Mouse (Mus musculus) midbrain, embryonic 10.5 days (tissue): ENCODE measurements around the gene Slc25a19. TPM values are rescaled to one million over a fixed set of nuclear protein-coding genes. Genes with fewer than 3 reads are reported as not detected.
A peak's percentile ranks its signal among the peaks of the same experiment; 100 is the strongest.

ENCODE experiments used
- DNase-seq: peaks from one replicate; pipeline ENCODE4 v3.0.0-alpha.2; 2017; ENCODE audit warnings: low spot score
- H3K27ac ChIP-seq: fragments of 300-500 bp; sonication (generic); replicated peaks from 2 replicates; pipeline ENCODE4 v1.5.1; 2016; ENCODE audit warnings: mild to moderate bottlenecking
- H3K27me3 ChIP-seq: fragments of 300-500 bp; sonication (generic); 2 replicates; pipeline ENCODE4 v1.6.1; 2016; ENCODE audit warnings: low read depth, mild to moderate bottlenecking; ENCODE audit not compliant: poor library complexity, severe bottlenecking
- H3K36me3 ChIP-seq: fragments of 300-500 bp; sonication (generic); 2 replicates; pipeline ENCODE4 v1.6.1; 2016; ENCODE audit warnings: mild to moderate bottlenecking, moderate library complexity
- H3K4me1 ChIP-seq: fragments of 300-500 bp; sonication (generic); 2 replicates; pipeline ENCODE4 v1.6.1; 2016
- H3K4me3 ChIP-seq: fragments of 300-500 bp; sonication (generic); 2 replicates; pipeline ENCODE4 v1.5.1; 2016; ENCODE audit warnings: mild to moderate bottlenecking, moderate library complexity
- H3K9me3 ChIP-seq: fragments of 300-500 bp; sonication (generic); replicated peaks from 2 replicates; pipeline ENCODE4 v1.6.1; 2016; ENCODE audit warnings: mild to moderate bottlenecking
- WGBS: fragments of 180-500 bp; shearing (Covaris S2); methylation state at CpG from one replicate; pipeline ENCODE4 v1.1.7; 2016; 5-methylcytosine and 5-hydroxymethylcytosine counted together
- polyA plus RNA-seq: library from polyadenylated mRNA; unstranded; fragments of >200 nt; fragmentation: Nextera tagmentation; extraction: Ambion mirVana; gene quantifications from 2 replicates; pipeline ENCODE4 v1.2.1, GENCODE M21; 2016

Slc25a19 gene
- polyA plus RNA-seq, 1 experiment from 2014 or later: 24.9 TPM

DNA sequence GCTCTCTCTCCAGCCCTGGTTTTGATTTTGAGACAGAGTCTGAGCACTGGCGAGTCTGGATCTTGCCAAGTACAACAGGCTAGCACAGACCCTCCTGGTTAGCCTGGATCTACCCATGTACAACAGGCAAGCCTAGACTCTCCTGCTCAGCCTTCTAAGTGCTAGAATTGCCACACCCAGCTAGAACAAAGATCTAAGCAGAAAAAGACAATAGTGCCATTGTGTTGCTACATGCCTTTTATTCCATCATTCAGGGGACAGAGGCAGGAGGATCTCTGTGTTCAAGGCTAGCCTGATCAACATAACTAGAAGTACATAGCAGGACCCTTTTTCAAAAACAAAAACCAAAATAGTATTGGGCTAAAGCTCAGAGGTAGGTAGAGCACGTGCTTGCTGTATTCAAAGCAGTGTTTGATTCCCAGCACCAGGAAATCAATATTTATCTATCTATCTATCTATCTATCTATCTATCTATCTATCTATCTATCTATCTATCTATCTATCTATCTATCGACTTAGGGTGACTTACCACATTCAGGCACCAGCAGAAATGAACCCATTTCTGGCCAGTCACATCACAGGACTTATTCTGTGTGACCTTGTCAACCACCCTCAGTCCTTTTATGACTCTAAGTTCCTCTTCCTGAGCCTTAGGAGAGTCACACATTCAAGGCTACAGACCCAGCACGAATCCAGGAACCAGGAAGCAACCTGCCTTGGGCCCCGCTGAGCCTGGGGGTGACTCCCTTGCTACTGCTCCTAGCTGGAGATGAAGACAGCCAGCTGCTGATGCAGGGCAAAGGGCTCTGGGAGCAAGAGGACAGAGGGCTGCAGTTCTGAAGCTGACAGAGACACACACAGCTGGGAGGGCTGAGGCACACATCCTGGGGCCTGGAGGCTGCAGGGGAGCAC is 10.7 kb upstream of the Slc25a19 start:
- Histone ChIP-seq H3K4me3 (no peak overlapping the region), H3K27me3 (no peaks in the 10 kb centered on the region), H3K36me3 (peaks cover 13% of the 10 kb centered on the region), H3K9me3 (no peaks in the 10 kb centered on the region), H3K27ac (no peak overlapping the region), H3K4me1 (peaks cover 5% of the 10 kb centered on the region; the same call in 1 of the 2 replicates)
- WGBS: 86% methylated on average over 5 of the region's 5 CpGs
- DNase-seq: no peak

DNA sequence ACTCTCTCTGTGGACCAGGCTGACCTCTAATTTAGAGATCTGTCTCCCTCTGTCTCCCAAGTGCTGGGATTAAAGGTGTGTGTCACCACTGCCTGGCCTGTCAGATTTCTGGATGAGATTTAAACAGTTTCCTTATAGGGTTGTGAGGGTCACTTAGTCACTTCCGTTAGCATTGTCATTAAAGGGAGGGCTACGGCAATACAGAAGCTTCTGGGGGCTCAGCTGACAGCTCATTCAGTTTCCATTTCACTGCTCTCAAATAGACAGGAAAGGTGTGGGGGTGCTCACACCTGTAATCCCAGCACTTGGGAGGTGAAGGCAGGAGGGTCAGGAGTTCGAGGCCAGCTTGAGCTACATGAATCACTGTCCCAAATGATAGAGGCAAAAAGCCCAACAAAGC is 8.9 kb upstream of the Slc25a19 start:
- WGBS: 81% methylated on average over 3 of the region's 3 CpGs
- no peak overlapping the region for H3K4me3 ChIP-seq
- H3K36me3 ChIP-seq: no peaks in the 10 kb centered on the region
- no peaks in the 10 kb centered on the region for H3K27me3 ChIP-seq
- H3K9me3 ChIP-seq: no peaks in the 10 kb centered on the region
- peaks cover 5% of the 10 kb centered on the region; the same call in 1 of the 2 replicates for H3K4me1 ChIP-seq
- DNase-seq: no peak
- no peak overlapping the region for H3K27ac ChIP-seq

DNA sequence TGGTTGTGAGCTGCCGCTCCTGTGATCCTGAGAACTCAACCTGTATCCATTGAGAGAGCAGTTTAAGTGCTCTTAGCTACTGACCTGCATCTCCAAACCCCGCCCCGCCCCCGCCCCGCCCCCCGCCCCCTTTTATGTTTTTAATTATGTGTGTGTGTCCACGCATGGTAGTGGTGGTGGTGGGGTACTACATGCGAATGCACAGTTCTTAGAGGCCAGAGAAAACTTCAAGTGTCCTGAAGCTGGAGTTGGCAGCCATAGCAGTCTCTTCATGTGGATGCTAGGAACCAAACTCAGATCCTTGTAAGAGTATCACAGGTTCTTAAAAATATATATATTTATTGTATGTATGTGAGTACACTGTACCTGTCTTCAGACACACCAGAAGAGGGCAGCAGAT is 7.4 kb upstream of the Slc25a19 start:
- H3K36me3 ChIP-seq: no peaks in the 10 kb centered on the region
- WGBS: 75% methylated on average over 8 of the region's 8 CpGs
- no peak overlapping the region for H3K27ac ChIP-seq
- peaks cover 6% of the 10 kb centered on the region; the same call in 1 of the 2 replicates for H3K4me1 ChIP-seq
- H3K27me3 ChIP-seq: no peaks in the 10 kb centered on the region
- no peaks in the 10 kb centered on the region for H3K9me3 ChIP-seq
- DNase-seq: no peak
- H3K4me3 ChIP-seq: no peak overlapping the region

DNA sequence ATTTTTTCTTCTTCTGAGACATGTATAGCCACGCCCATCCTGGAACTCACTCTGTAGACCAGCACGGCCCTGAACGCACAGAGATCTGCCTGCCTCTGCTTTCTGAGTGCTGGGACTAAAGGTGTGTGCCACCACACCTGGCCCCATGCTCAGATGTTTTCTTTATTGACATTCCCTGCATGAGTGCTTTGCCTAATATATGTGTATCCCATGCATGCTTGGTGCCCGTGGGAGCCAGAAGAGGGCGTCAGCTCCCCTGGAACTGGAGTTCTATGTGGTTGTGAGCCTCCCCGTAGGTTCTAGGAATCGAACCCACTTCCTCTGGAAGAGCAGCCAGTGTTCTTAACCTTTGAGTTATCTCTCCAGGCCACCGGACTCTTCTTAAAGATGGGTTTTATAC is 6.9 kb upstream of the Slc25a19 start:
- H3K27me3 ChIP-seq: no peaks in the 10 kb centered on the region
- H3K4me3 ChIP-seq: no peak overlapping the region
- H3K36me3 ChIP-seq: no peaks in the 10 kb centered on the region
- DNase-seq: no peak
- no peak overlapping the region for H3K27ac ChIP-seq
- peaks cover 6% of the 10 kb centered on the region; the same call in 1 of the 2 replicates for H3K4me1 ChIP-seq
- no peaks in the 10 kb centered on the region for H3K9me3 ChIP-seq
- 88% methylated on average over 8 of the region's 8 CpGs for WGBS

DNA sequence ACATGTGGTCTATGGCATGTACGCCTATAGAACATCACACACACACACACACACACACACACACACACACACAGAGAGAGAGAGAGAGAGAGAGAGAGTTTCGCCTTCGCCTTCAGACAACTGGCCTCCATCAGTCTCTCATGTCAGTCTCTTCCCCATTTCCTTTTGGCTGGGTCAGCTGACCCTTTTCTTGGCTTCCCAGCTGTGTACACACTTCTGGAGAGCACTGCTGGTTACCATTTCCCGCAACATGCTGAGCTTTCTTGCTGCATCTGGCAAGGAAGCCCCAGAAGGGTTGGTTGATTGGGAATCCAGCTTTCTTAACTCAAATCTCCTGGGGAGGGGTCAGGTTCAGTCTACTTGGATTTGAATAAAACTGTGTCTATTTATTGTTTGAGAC is 6.0 kb upstream of the Slc25a19 start:
- WGBS: 85% methylated on average over 4 of the region's 4 CpGs
- no peak for DNase-seq
- no peak overlapping the region for H3K4me3 ChIP-seq
- H3K27me3 ChIP-seq: no peaks in the 10 kb centered on the region
- no peaks in the 10 kb centered on the region for H3K36me3 ChIP-seq
- no peaks in the 10 kb centered on the region for H3K9me3 ChIP-seq
- peaks cover 6% of the 10 kb centered on the region; the same call in 1 of the 2 replicates for H3K4me1 ChIP-seq
- no peak overlapping the region for H3K27ac ChIP-seq

DNA sequence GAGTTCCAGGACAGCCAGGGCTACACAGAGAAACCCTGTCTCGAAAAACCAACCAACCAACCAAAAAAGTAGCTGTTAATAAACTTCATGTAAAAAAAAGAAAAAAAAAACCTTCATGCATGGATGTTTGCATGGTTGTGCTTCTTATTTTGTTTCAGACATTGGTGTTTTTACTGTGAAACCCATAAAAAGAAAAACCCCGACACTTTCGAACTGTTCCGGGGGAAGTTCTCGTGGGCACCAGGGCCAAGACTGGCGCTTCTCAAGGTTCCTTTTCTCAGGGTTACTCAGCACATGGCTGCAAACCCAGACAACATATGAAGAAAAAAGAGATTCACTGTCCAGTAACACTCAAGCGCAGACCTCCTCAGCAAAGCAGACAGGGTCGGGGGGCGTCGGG is 4.8 kb upstream of the Slc25a19 start:
- no peak overlapping the region for H3K4me3 ChIP-seq
- H3K9me3 ChIP-seq: no peaks in the 10 kb centered on the region
- peaks cover 10% of the 10 kb centered on the region for H3K4me1 ChIP-seq
- H3K36me3 ChIP-seq: no peaks in the 10 kb centered on the region
- DNase-seq: no peak
- H3K27me3 ChIP-seq: no peaks in the 10 kb centered on the region
- WGBS: 88% methylated on average over 10 of the region's 10 CpGs
- no peak overlapping the region for H3K27ac ChIP-seq

DNA sequence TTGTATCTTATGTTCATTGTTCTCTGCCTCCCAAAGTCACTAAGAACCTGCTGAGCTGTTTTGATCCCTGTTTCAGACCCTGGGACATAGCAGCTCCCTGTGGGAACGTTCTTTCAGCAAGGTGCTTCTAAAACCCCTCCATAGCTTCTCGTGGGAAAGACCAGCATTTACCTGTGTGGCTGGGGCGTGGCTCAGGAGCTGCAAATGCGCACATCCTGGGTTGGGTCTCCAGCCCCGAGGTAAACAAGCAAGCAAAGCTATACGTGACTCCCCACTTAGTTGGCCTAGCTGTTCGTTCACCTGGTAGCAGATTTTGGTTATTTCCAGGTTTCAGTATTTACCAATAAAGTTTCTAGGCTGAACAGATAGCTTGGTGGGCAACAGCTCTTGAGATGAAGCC is 4.2 kb upstream of the Slc25a19 start:
- no peaks in the 10 kb centered on the region for H3K27me3 ChIP-seq
- H3K36me3 ChIP-seq: no peaks in the 10 kb centered on the region
- H3K4me1 ChIP-seq: peaks cover 16% of the 10 kb centered on the region
- 81% methylated on average over 7 of the region's 7 CpGs for WGBS
- H3K9me3 ChIP-seq: no peaks in the 10 kb centered on the region
- DNase-seq: no peak
- no peak overlapping the region for H3K4me3 ChIP-seq
- H3K27ac ChIP-seq: no peak overlapping the region

DNA sequence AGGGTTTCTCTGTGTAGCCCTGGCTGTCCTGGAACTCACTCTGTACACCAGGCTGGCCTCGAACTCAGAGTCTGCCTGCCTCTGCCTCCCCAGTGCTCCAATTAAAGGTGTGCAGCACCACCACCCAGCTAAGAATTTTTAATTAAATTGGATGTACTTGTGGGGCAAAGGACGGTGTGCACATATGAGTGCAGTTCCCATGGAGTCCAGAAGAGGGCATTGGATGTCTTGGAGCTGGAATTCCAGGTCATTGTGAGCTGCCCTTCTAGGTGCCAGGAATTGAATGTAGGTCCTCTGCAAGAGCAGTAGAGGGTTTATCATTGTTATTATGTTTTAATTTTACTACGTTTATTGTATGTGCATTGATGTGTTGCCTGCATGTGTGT is 3.4 kb upstream of the Slc25a19 start:
- DNase-seq: peak; percentile 41
- WGBS: 17% methylated on average over 3 of the region's 3 CpGs

DNA sequence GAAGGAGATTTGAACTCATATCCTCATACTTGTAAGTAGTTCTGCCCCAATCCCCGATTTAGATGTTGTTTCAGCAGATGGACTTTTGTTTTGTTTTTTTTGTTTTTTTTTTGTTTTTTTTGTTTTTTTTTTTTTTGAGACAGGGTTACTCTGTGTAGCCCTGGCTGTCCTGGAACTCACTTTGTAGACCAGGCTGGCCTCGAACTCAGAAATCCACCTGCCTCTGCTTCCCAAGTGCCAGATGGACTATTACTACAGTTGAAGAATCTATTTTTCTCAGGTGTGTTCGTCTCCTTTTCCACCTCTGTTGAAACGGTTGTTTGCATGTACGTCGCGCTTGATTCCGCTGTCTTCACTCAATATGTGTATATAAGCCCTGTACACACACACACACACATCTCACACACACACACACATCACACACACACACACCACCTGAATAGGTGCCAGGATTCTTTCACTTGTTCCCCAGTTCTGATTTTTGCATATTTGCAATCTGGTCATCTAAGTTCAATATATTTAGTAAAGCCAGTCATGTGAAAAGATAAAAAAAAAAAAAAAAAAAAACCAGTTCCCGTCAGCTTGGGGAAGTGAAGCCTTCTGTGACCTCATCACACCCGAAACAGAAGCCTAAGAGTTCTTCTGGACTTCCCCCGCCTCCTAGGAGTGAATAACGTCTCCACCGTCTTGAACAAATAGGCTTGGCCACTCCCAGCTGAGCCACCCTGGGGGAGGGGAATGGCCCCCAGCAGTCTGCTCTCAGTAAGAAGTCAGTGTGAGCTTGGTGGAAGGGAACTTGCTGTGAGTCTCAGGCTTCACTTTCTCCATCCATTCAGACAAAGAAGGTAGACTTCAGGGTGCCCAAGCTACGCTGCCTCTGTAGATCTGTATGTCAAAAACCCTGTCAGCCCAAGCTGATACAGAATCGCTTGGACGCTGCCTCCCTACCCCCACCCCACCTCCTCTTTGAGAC is 2.7 kb upstream of the Slc25a19 start:
- H3K27ac ChIP-seq: no peak overlapping the region
- DNase-seq: no peak
- no peaks in the 10 kb centered on the region for H3K36me3 ChIP-seq
- no peaks in the 10 kb centered on the region for H3K27me3 ChIP-seq
- H3K9me3 ChIP-seq: no peaks in the 10 kb centered on the region
- WGBS: 51% methylated on average over 16 of the region's 16 CpGs
- peaks cover 26% of the 10 kb centered on the region for H3K4me1 ChIP-seq
- H3K4me3 ChIP-seq: no peak overlapping the region

More for the DNA sequence above, 3.4 kb upstream of the Slc25a19 start:
- no peaks in the 10 kb centered on the region for H3K9me3 ChIP-seq
- peaks cover 22% of the 10 kb centered on the region for H3K4me1 ChIP-seq
- H3K4me3 ChIP-seq: no peak overlapping the region
- H3K36me3 ChIP-seq: no peaks in the 10 kb centered on the region
- no peaks in the 10 kb centered on the region for H3K27me3 ChIP-seq
- H3K27ac ChIP-seq: no peak overlapping the region

DNA sequence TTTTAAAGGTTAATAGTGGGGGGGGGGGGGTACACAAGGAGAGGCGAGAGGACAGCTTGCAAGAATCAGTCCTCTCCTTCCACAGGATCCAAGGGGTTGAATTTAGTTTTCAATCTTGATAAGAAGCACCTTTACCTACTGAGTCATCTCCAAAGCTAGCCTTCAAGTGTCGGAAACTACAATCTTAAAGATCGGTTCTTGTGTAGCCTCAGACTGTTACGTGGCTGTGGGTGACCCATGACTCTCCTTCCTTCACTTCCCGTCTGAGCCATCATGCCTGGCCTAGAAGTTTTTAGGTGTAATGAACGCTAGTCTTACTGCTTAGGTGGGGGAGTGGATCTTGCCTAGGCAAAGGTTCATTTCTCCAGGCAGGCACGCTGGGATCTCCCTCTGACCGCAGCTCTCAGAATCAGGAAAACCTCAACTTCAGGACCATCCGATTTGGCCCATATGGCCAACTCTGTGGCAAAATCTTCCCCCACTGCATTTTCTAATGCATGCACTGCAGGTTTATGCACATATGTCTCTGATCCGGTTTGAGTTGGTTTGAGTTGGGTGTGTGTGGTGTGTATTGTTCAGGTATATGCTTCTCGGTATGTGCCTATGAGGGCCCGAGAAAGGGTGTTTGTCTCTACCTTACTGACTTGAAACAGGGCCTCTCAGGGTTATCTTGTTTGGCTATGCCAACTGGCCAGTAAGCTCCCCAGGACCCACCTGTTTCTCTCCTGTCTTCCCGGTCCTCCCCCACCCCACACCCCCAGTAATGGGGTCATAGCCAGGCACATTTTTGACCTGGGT is 1.8 kb upstream of the Slc25a19 start:
- Histone ChIP-seq H3K36me3 (0 out of 2 replicates have a peak, but pooled peaks cover 2% of the 10 kb centered on the region), H3K9me3 (no peaks in the 10 kb centered on the region), H3K27ac (no peak overlapping the region), H3K27me3 (no peaks in the 10 kb centered on the region), H3K4me3 (no peak overlapping the region), H3K4me1 (peaks cover 26% of the 10 kb centered on the region)
- DNase-seq: no peak
- WGBS: 92% methylated on average over 13 of the region's 13 CpGs

DNA sequence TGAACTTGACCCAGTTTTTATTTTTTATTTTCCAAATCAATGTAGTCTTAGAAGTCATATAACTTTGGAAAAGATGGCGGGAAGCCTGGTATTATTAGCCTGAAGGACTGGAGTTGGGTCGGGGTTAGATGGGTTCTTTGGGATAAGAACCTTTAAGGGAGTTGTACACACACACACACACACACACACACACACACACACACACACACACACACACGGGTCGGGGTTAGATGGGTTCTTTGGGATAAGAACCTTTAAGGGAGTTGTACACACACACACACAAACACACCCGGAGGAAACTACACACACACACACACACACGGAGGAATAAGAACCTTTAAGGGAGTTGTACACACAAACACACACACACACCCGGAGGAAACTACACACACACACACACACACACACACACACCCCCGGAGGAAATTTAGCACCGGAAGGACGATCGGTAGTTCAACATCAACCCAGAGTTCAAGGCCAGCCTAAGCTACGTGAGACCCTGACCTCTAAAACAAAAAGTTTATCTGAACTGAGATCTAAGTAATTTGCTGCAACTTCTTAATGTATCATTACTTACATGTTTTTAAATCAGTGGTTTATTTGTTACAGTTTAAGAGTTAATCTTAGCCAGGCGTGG is 488 bp upstream of the Slc25a19 start:
- Histone ChIP-seq H3K9me3 (no peaks in the 10 kb centered on the region), H3K4me1 (peaks cover 26% of the 10 kb centered on the region), H3K27me3 (no peaks in the 10 kb centered on the region), H3K27ac (peak overlapping the region; percentile 81), H3K4me3 (peak overlapping the region; percentile 80), H3K36me3 (peaks cover 5% of the 10 kb centered on the region; the same call in 1 of the 2 replicates)
- 54% methylated on average over 13 of the region's 13 CpGs for WGBS
- no peak for DNase-seq
